8 mouse cellular contexts compared by ENCODE assay signal in genomic region chr19:31082226-31082625, GRCm38 (mm10). TPM values are rescaled to one million over a fixed set of nuclear protein-coding genes. Genes with fewer than 3 reads are reported as not detected.
DNase-seq lines count a peak whose midpoint lies in the region; ATAC-seq and TF ChIP-seq lines count a peak whose summit lies in the region.

No protein-coding gene starts in this region.

- no peaks in the 10 kb centered on the region for H3K27me3 ChIP-seq in heart, embryonic 10.5 days (ENCODE audit: insufficient read depth, poor library complexity, severe bottlenecking)
- no peaks in the 10 kb centered on the region for H3K27me3 ChIP-seq in E14TG2a.4 (ENCODE audit: insufficient read depth, low read length)
- no peaks in the 10 kb centered on the region for H3K27me3 ChIP-seq in hindbrain, embryonic 10.5 days (ENCODE audit: insufficient read depth, poor library complexity, severe bottlenecking)

- H3K9me3 ChIP-seq in heart, embryonic 10.5 days: no peaks in the 10 kb centered on the region
- H3K9me3 ChIP-seq in E14TG2a.4 (ENCODE audit: low read length): no peaks in the 10 kb centered on the region
- peaks cover 16% of the 10 kb centered on the region for H3K9me3 ChIP-seq in hindbrain, embryonic 10.5 days

- no peak for TF ChIP-seq CTCF in E14TG2a.4 (conservative IDR thresholded peaks at IDR 0.05; ENCODE audit: low read length)

- ATAC-seq in megakaryocyte, adult 5-6 weeks (ENCODE audit: poor library complexity, severe bottlenecking): peak; percentile 4; the same call in 1 of the 2 replicates

- H3K4me1 ChIP-seq in heart, embryonic 10.5 days: peaks cover 18% of the 10 kb centered on the region
- H3K4me1 ChIP-seq in E14TG2a.4 (replicated peaks; ENCODE audit: low read depth, low read length): peaks cover 36% of the 10 kb centered on the region
- peaks cover 17% of the 10 kb centered on the region for H3K4me1 ChIP-seq in hindbrain, embryonic 10.5 days (replicated peaks)

- WGBS in heart, embryonic 10.5 days: 16% methylated on average over 7 of the region's 7 CpGs
- 18% methylated on average over 7 of the region's 7 CpGs for WGBS in hindbrain, embryonic 10.5 days

- DNase-seq in heart, embryonic 10.5 days (ENCODE audit: low spot score): no peak
- DNase-seq in heart, adult 18-20 months: no peak
- no peak for DNase-seq in hindbrain, embryonic 10.5 days (ENCODE audit: low spot score)
- no peak for DNase-seq in right cerebral cortex, postnatal 14 days
- DNase-seq in urinary bladder, postnatal 36 days (ENCODE audit: low spot score in 2 of 2): no peak
- DNase-seq in adrenal gland, adult 2 months: no peak

- H3K36me3 ChIP-seq in heart, embryonic 10.5 days: peaks cover 34% of the 10 kb centered on the region
- peaks cover 35% of the 10 kb centered on the region for H3K36me3 ChIP-seq in E14TG2a.4 (ENCODE audit: insufficient read depth, low read length)
- H3K36me3 ChIP-seq in hindbrain, embryonic 10.5 days: peaks cover 37% of the 10 kb centered on the region

- peak overlapping the region; percentile 85 for H3K4me3 ChIP-seq in heart, embryonic 10.5 days
- peak overlapping the region; percentile 98 for H3K4me3 ChIP-seq in E14TG2a.4 (replicated peaks; ENCODE audit: low read length)
- H3K4me3 ChIP-seq in hindbrain, embryonic 10.5 days: peak overlapping the region; percentile 79

- peak overlapping the region; percentile 93 for H3K27ac ChIP-seq in heart, embryonic 10.5 days
- H3K27ac ChIP-seq in hindbrain, embryonic 10.5 days: peak overlapping the region; percentile 90

RNA-seq across cellular contexts. Expression of gene Cstf2t, which starts 0.4 kb away (rescaled TPM):
- polyA plus RNA-seq in heart, embryonic 10.5 days (2016; fragmentation: Nextera tagmentation; extraction: Ambion mirVana): 42.7 and 42.8 TPM in 2 replicates
- total RNA-seq in heart, adult 18-20 months (2021): 10 to 100 TPM; 29.2 to 29.8 TPM
- polyA plus RNA-seq in hindbrain, embryonic 10.5 days (2016; fragmentation: Nextera tagmentation; extraction: Ambion mirVana): 51.0 and 56.3 TPM in 2 replicates
- 21.2 and 24.0 TPM in 2 replicates for total RNA-seq in megakaryocyte, adult 5-6 weeks (2015)
- total RNA-seq in megakaryocyte, adult 5-6 weeks (2017): 30.8 and 31.8 TPM in 2 replicates
- total RNA-seq in adrenal gland, adult 2 months (2021): 10 to 100 TPM; 16.9 to 25.3 TPM
- 6.6 and 6.7 TPM in 2 replicates for polyA plus RNA-seq in adrenal gland, adult 2 months (2012; rRNA removed)
